Mouse (Mus musculus) olfactory bulb, adult 2 months (tissue): Measurements from ENCODE around the gene Mrpl37.

Experiments
- CTCF ChIP-seq: fragments of 200-500 bp; IDR thresholded peaks from 2 replicates; pipeline ENCODE4 v1.5.1; 2012; ENCODE audit warnings: low read depth, mild to moderate bottlenecking, low read length, moderate library complexity; ENCODE audit not compliant: insufficient read depth
- POLR2A ChIP-seq: fragments of 200-500 bp; IDR thresholded peaks from 2 replicates; pipeline ENCODE4 v1.6.1; 2012; ENCODE audit warnings: mild to moderate bottlenecking, low read depth, low read length, moderate library complexity; ENCODE audit not compliant: insufficient read depth

DNA sequence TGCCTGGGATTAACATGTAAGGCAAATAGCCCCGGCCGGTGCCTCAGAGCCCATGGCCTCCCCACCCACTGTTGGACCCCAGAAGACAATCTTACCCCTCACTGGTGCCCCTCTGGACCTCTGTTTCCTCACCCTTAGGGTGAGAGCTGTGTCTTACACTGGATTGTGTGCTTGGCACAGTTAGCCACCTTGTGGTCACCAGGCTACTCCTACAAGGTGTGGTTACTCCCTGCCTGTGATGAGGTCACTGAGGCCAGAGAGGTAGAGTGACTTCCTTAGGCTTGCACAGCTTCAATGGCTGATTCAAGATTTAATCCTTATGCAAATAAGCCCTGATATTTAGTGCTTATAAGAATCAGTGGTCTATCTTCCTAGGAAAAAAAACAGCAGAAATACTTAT, 29.7 kb downstream of the Mrpl37 start:
- no peak for TF ChIP-seq POLR2A
- TF ChIP-seq CTCF: no peak
